Mouse (Mus musculus) forebrain, embryonic 11.5 days (tissue): ENCODE measurements at regions not wholly inside any gene's neighbourhood (a gene's known extent, or its start where the extent isn't known, plus 50 kb on each side); places are given as distances from the start of the nearest gene placed in this dataset.

Experiments
- ATAC-seq: fragments of 200-750 bp; cut with Nextera tagmentation; replicated peaks from 2 replicates; pipeline ENCODE4 v1.8.0; 2017; ENCODE audit warnings: moderate TSS enrichment; ENCODE audit not compliant: low FRiP score
- DNase-seq: peaks from one replicate; pipeline ENCODE4 v3.0.0-alpha.2; 2017; ENCODE audit warnings: low spot score
- H3K27ac ChIP-seq: fragments of 300-500 bp; sonication (generic); 2 replicates; pipeline ENCODE4 v1.5.1; 2014; ENCODE audit warnings: low read depth, low read length
- H3K27me3 ChIP-seq: fragments of 300-500 bp; sonication (generic); 2 replicates; pipeline ENCODE4 v1.6.1; 2014; ENCODE audit warnings: mild to moderate bottlenecking, low read length, mixed read lengths; ENCODE audit not compliant: control insufficient read depth, insufficient read depth
- H3K36me3 ChIP-seq: fragments of 300-500 bp; sonication (generic); 2 replicates; pipeline ENCODE4 v1.6.1; 2014; ENCODE audit warnings: mild to moderate bottlenecking, low read length, moderate library complexity, mixed read lengths; ENCODE audit not compliant: control insufficient read depth, insufficient read depth
- H3K4me1 ChIP-seq: fragments of 300-500 bp; sonication (generic); replicated peaks from 2 replicates; pipeline ENCODE4 v1.6.1; 2014; ENCODE audit warnings: low read length, mixed read lengths; ENCODE audit not compliant: control insufficient read depth, insufficient read depth
- H3K4me2 ChIP-seq: fragments of 300-500 bp; sonication (generic); 2 replicates; pipeline ENCODE4 v1.6.1; 2014; ENCODE audit warnings: low read depth, mild to moderate bottlenecking, low read length, moderate library complexity, mixed read lengths; ENCODE audit not compliant: severe bottlenecking
- H3K4me3 ChIP-seq: fragments of 300-500 bp; sonication (generic); 2 replicates; pipeline ENCODE4 v1.5.1; 2014; ENCODE audit warnings: low read depth, low read length
- H3K9ac ChIP-seq: fragments of 300-500 bp; sonication (generic); 2 replicates; pipeline ENCODE4 v1.6.1; 2014; ENCODE audit warnings: low read length
- H3K9me3 ChIP-seq: fragments of 300-500 bp; sonication (generic); 2 replicates; pipeline ENCODE4 v1.6.1; 2016; ENCODE audit warnings: low read length, mixed read lengths; ENCODE audit not compliant: control insufficient read depth
- WGBS: fragments of 180-500 bp; shearing (Covaris S2); extraction: QIAGEN DNeasy Blood & Tissue Kit; methylation state at CpG from one replicate; pipeline ENCODE4 v1.1.7; 2014; 5-methylcytosine and 5-hydroxymethylcytosine counted together

- Histone ChIP-seq H3K4me1 (no peaks in the 10 kb centered on the region), H3K9ac (no peak overlapping the region), H3K9me3 (no peaks in the 10 kb centered on the region), H3K27ac (no peak overlapping the region), H3K27me3 (no peaks in the 10 kb centered on the region), H3K36me3 (no peaks in the 10 kb centered on the region), H3K4me2 (no peak overlapping the region), H3K4me3 (no peak overlapping the region)
- 87% methylated on average over 6 of the region's 6 CpGs for WGBS
- DNase-seq = no peak
- ATAC-seq = no peak
Measured at GRCm38 (mm10) chr10:39244061-39244460, 80.5 kb upstream of the Ccn6 start.

DNA sequence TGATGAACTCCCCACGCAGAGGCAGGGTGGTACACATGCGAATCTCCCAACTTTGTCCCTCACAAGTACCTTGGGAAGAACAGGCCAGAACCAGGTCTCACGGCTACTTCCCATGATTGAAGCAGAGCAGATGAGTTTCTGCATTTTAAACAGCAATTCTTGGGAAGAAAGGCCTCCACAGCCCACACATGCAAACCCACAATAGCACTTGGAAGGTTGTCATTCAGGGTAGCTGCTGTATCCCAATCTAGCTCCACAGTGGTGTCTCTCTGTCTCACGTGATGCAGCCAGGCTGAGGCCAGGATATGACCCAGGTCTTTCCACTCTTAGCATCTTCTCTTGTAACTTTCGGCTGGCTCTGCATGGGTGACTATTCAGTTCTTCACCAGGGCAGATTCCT is 78.8 kb upstream of the Ccn6 start:
- Histone ChIP-seq H3K4me2 (no peak overlapping the region), H3K36me3 (no peaks in the 10 kb centered on the region), H3K27me3 (no peaks in the 10 kb centered on the region), H3K4me3 (no peak overlapping the region), H3K9ac (no peak overlapping the region), H3K4me1 (no peaks in the 10 kb centered on the region), H3K27ac (no peak overlapping the region), H3K9me3 (no peaks in the 10 kb centered on the region)
- no peak for DNase-seq
- ATAC-seq = no peak
- WGBS = 90% methylated on average over 5 of the region's 5 CpGs

DNA sequence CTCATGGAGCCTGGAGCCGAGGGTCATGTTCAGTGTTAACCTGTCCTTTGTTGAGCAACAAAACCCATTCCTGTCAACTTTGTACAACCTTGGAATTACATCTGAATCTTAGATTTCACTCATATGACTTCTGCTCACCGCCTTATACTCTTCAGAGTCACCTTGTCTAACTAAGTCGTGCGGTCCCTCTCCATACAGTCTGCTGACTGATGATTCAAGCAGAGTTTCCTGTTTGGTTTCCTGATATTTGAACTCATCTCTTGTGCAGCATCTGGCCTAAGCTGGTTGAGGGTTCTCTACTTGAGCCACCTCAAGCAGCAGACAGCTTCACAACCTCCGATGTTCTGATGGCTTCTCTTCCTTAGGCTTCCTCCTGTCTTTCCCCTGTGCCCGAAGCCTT is 78.3 kb upstream of the Ccn6 start:
- H3K9ac ChIP-seq = no peak overlapping the region
- WGBS = 87% methylated on average over 6 of the region's 6 CpGs
- ATAC-seq = no peak

GRCm38 (mm10) chr10:39241486-39241885 is 77.9 kb upstream of the Ccn6 start:
- ATAC-seq = no peak
- no peak overlapping the region for H3K27ac ChIP-seq
- no peak overlapping the region for H3K4me2 ChIP-seq
- H3K9me3 ChIP-seq = no peaks in the 10 kb centered on the region
- H3K4me3 ChIP-seq = no peak overlapping the region
- 87% methylated on average over 3 of the region's 3 CpGs for WGBS
- H3K9ac ChIP-seq = no peak overlapping the region
- no peaks in the 10 kb centered on the region for H3K27me3 ChIP-seq
- DNase-seq = no peak
- no peaks in the 10 kb centered on the region for H3K4me1 ChIP-seq
- H3K36me3 ChIP-seq = no peaks in the 10 kb centered on the region

More for the DNA sequence above, 78.3 kb upstream of the Ccn6 start:
- H3K27me3 ChIP-seq = no peaks in the 10 kb centered on the region
- DNase-seq = no peak
- no peaks in the 10 kb centered on the region for H3K36me3 ChIP-seq
- no peak overlapping the region for H3K4me3 ChIP-seq
- no peaks in the 10 kb centered on the region for H3K9me3 ChIP-seq
- H3K4me1 ChIP-seq = no peaks in the 10 kb centered on the region
- H3K27ac ChIP-seq = no peak overlapping the region
- no peak overlapping the region for H3K4me2 ChIP-seq

DNA sequence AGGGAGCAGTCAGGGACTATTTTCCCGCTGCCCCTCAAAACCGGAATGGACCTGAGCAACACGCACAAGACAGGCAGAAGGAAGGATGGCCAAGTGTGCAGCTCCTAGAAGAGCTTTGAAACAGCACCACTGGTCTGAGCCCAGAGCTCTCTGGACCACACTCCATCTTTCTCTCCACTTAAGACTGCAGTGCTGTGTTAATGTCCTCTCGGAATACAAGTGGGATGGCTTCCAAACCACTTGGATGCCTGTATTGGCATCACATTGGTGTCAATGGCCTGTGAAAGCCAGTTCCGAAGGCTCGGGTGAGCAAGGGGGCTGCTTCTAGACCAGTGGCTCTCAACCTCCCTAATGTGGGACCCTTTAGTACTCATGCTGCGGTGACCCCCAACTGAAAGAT is 77.4 kb upstream of the Ccn6 start:
- no peak for DNase-seq
- Histone ChIP-seq H3K4me2 (no peak overlapping the region), H3K36me3 (no peaks in the 10 kb centered on the region), H3K27ac (no peak overlapping the region), H3K4me3 (no peak overlapping the region), H3K27me3 (no peaks in the 10 kb centered on the region), H3K9me3 (no peaks in the 10 kb centered on the region), H3K9ac (no peak overlapping the region), H3K4me1 (no peaks in the 10 kb centered on the region)
- no peak for ATAC-seq
- WGBS = 91% methylated on average over 7 of the region's 7 CpGs

GRCm38 (mm10) chr10:39240178-39240791 is 76.7 kb upstream of the Ccn6 start:
- peak overlapping the region; percentile 18; the same call in 1 of the 2 replicates for H3K9ac ChIP-seq
- no peak overlapping the region for H3K4me2 ChIP-seq
- WGBS = 47% methylated on average over 11 of the region's 11 CpGs
- H3K9me3 ChIP-seq = no peaks in the 10 kb centered on the region
- no peak overlapping the region for H3K27ac ChIP-seq
- no peaks in the 10 kb centered on the region for H3K4me1 ChIP-seq
- no peak for DNase-seq
- no peak overlapping the region for H3K4me3 ChIP-seq
- no peaks in the 10 kb centered on the region for H3K27me3 ChIP-seq
- no peaks in the 10 kb centered on the region for H3K36me3 ChIP-seq
- ATAC-seq = peak; percentile 57; the same call in 1 of the 2 replicates

- no peaks in the 10 kb centered on the region for H3K36me3 ChIP-seq
- peak; percentile 90 for DNase-seq
- WGBS = 19% methylated on average over 17 of the region's 17 CpGs
- ATAC-seq = peak; percentile 78
- no peak overlapping the region for H3K4me3 ChIP-seq
- no peaks in the 10 kb centered on the region for H3K4me1 ChIP-seq
- H3K9me3 ChIP-seq = no peaks in the 10 kb centered on the region
- H3K27me3 ChIP-seq = no peaks in the 10 kb centered on the region
- peak overlapping the region; percentile 18; the same call in 1 of the 2 replicates for H3K9ac ChIP-seq
- H3K4me2 ChIP-seq = no peak overlapping the region
- no peak overlapping the region for H3K27ac ChIP-seq
Measured at GRCm38 (mm10) chr10:39239498-39240177, 76.0 kb upstream of the Ccn6 start.

DNA sequence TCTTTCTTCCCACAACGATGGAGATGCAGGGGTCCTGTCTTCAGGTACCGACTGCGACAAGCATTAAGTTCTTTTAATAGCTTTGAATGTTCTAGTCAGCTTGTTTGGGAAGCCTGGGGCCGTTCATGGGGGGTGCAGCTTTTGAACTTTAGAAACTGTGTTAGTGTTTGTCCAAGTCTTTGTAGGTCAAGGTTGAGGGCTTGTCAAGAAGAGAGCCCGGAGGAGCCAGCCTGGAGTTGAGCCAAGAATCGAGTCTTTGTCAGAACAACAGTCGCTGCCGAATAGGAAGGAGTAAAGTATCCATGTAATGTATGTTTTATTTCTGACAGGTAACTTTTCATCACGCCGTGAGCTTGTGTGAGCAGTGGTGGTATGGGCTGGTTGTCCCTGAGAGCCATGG is 75.0 kb upstream of the Ccn6 start:
- Histone ChIP-seq H3K4me1 (no peaks in the 10 kb centered on the region), H3K9ac (no peak overlapping the region), H3K36me3 (no peaks in the 10 kb centered on the region), H3K4me3 (no peak overlapping the region), H3K9me3 (no peaks in the 10 kb centered on the region), H3K4me2 (no peak overlapping the region), H3K27me3 (no peaks in the 10 kb centered on the region), H3K27ac (no peak overlapping the region)
- DNase-seq = no peak
- ATAC-seq = no peak
- 82% methylated on average over 10 of the region's 10 CpGs for WGBS

DNA sequence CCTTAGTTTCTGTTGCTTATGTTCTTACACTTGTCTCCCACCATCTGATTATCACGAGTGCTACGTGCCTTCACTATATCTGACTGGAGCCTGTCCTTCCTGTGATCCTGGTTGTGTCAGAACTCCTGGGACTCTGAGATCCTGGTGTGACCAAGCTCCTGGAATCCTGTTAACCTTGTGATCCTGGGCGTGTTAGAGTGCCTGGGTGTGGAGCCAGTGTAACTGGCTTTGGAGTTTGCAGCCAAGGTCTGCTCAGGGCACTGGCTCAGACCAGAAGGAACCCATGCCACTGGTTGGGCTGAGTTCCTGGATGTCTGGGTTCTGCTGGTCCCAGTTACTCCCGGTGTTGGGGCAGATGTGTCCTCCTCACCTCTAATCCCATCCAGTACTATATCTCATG is 74.0 kb upstream of the Ccn6 start:
- Histone ChIP-seq H3K27ac (no peak overlapping the region), H3K27me3 (no peaks in the 10 kb centered on the region), H3K9ac (no peak overlapping the region), H3K36me3 (no peaks in the 10 kb centered on the region), H3K4me3 (no peak overlapping the region), H3K4me2 (no peak overlapping the region), H3K9me3 (no peaks in the 10 kb centered on the region), H3K4me1 (no peaks in the 10 kb centered on the region)
- no peak for DNase-seq
- WGBS = 83% methylated on average over 4 of the region's 4 CpGs
- no peak for ATAC-seq
